Comparison of ENCODE assay signal across 8 mouse cellular contexts in genomic region chr12:100520077-100520793, GRCm38 (mm10). TPM values are rescaled to one million over a fixed set of nuclear protein-coding genes. Genes with fewer than 3 reads are reported as not detected.
A peak's percentile ranks its signal among the peaks of the same experiment; 100 is the strongest.
DNase-seq lines count a peak whose midpoint lies in the region; ATAC-seq and TF ChIP-seq lines count a peak whose summit lies in the region.

No protein-coding gene starts in this region.

- WGBS in hindbrain, postnatal 0 days: under 1% methylated on average over 53 of the region's 76 CpGs
- WGBS in limb, embryonic 13.5 days: under 1% methylated on average over 70 of the region's 76 CpGs
- under 1% methylated on average over 68 of the region's 76 CpGs for WGBS in midbrain, embryonic 13.5 days

- H3K4me2 ChIP-seq in hindbrain, postnatal 0 days (ENCODE audit: low read depth, low read length): peak overlapping the region; percentile 80
- H3K4me2 ChIP-seq in limb, embryonic 13.5 days (replicated peaks): peak overlapping the region; percentile 87
- H3K4me2 ChIP-seq in midbrain, embryonic 13.5 days (replicated peaks): peak overlapping the region; percentile 84

- peak; percentile 72 for DNase-seq in cerebellum, adult 9-11 months
- DNase-seq in gastrocnemius, postnatal 14 days: peak; percentile 68
- DNase-seq in hindbrain, postnatal 0 days (ENCODE audit: low spot score): peak; percentile 61
- peak; percentile 25 to 75 for DNase-seq in spleen, postnatal 4 days (ENCODE audit: low spot score in 2 of 2)

- intact Hi-C loops in gastrocnemius, postnatal 14 days (cut with DNase I; ENCODE audit: low total_unique reads): no loop called here

- peak overlapping the region; percentile 91 for H3K27ac ChIP-seq in hindbrain, postnatal 0 days
- H3K27ac ChIP-seq in limb, embryonic 13.5 days: peak overlapping the region; percentile 73; the same call in 1 of the 2 replicates
- H3K27ac ChIP-seq in midbrain, embryonic 13.5 days: peak overlapping the region; percentile 86

- no peaks in the 10 kb centered on the region for H3K36me3 ChIP-seq in erythroblast, embryonic 14.5 days (ENCODE audit: control insufficient read depth)
- no peaks in the 10 kb centered on the region for H3K36me3 ChIP-seq in hindbrain, postnatal 0 days (ENCODE audit: insufficient read depth, low read length)
- peaks cover 15% of the 10 kb centered on the region for H3K36me3 ChIP-seq in limb, embryonic 13.5 days
- peaks cover 2% of the 10 kb centered on the region; the same call in 1 of the 2 replicates for H3K36me3 ChIP-seq in midbrain, embryonic 13.5 days

- ATAC-seq in erythroblast, adult 5-6 weeks (replicated peaks; ENCODE audit: low FRiP score, poor library complexity, severe bottlenecking): no peak
- peak; percentile 65 for ATAC-seq in hindbrain, postnatal 0 days
- ATAC-seq in limb, embryonic 13.5 days (ENCODE audit: low FRiP score, low read depth): peak; percentile 60
- ATAC-seq in midbrain, embryonic 13.5 days: peak; percentile 74

- peaks cover 29% of the 10 kb centered on the region for H3K27me3 ChIP-seq in erythroblast, embryonic 14.5 days (ENCODE audit: control insufficient read depth)
- no peaks in the 10 kb centered on the region for H3K27me3 ChIP-seq in hindbrain, postnatal 0 days (ENCODE audit: insufficient read depth, low read length)
- no peaks in the 10 kb centered on the region for H3K27me3 ChIP-seq in limb, embryonic 13.5 days
- no peaks in the 10 kb centered on the region for H3K27me3 ChIP-seq in midbrain, embryonic 13.5 days

- peak overlapping the region; percentile 63 for H3K4me3 ChIP-seq in erythroblast, embryonic 14.5 days (replicated peaks)
- H3K4me3 ChIP-seq in hindbrain, postnatal 0 days (ENCODE audit: low read length): peak overlapping the region; percentile 89
- peak overlapping the region; percentile 79 for H3K4me3 ChIP-seq in limb, embryonic 13.5 days
- H3K4me3 ChIP-seq in midbrain, embryonic 13.5 days (replicated peaks): peak overlapping the region; percentile 89

- no peaks in the 10 kb centered on the region for H3K9me3 ChIP-seq in erythroblast, embryonic 14.5 days (ENCODE audit: control insufficient read depth, low read length)
- no peaks in the 10 kb centered on the region for H3K9me3 ChIP-seq in hindbrain, postnatal 0 days (ENCODE audit: low read length)
- H3K9me3 ChIP-seq in limb, embryonic 13.5 days: no peaks in the 10 kb centered on the region
- no peaks in the 10 kb centered on the region for H3K9me3 ChIP-seq in midbrain, embryonic 13.5 days

- H3K4me1 ChIP-seq in erythroblast, embryonic 14.5 days (ENCODE audit: control insufficient read depth): peaks cover 15% of the 10 kb centered on the region
- peaks cover 14% of the 10 kb centered on the region; the same call in 1 of the 2 replicates for H3K4me1 ChIP-seq in hindbrain, postnatal 0 days (ENCODE audit: insufficient read depth, low read length)
- peaks cover 27% of the 10 kb centered on the region for H3K4me1 ChIP-seq in limb, embryonic 13.5 days
- H3K4me1 ChIP-seq in midbrain, embryonic 13.5 days (replicated peaks): peaks cover 27% of the 10 kb centered on the region

- no peak for TF ChIP-seq CTCF in hindbrain, postnatal 0 days (IDR thresholded peaks at IDR 0.05; ENCODE audit: low read depth)

- H3K9ac ChIP-seq in hindbrain, postnatal 0 days (replicated peaks; ENCODE audit: low read length): peak overlapping the region; percentile 99
- H3K9ac ChIP-seq in limb, embryonic 13.5 days: peak overlapping the region; percentile 96
- peak overlapping the region; percentile 97 for H3K9ac ChIP-seq in midbrain, embryonic 13.5 days (replicated peaks)

RNA-seq across cellular contexts. Expression of gene Ttc7b, which starts 0.4 kb away (rescaled TPM):
- polyA plus RNA-seq in erythroblast, embryonic 14.5 days (2012): 0.09 and 0.13 TPM in 2 replicates
- total RNA-seq in erythroblast, adult 5-6 weeks (2015; ENCODE audit: low replicate concordance): 2.1 and 10.0 TPM in 2 replicates
- total RNA-seq in erythroblast, adult 5-6 weeks (2017; ENCODE audit: low replicate concordance): 6.5 and 7.0 TPM in 2 replicates
- 10 to 100 TPM; 81.8 to 94.3 TPM for total RNA-seq in gastrocnemius, postnatal 14 days (2021)
- total RNA-seq in hindbrain, postnatal 0 days (2014; rRNA removed): 45.6 and 51.2 TPM in 2 replicates
- 8.3 and 8.6 TPM in 2 replicates for polyA plus RNA-seq in hindbrain, postnatal 0 days (2015; fragmentation: Nextera tagmentation; extraction: Ambion mirVana)
- 4.4 and 4.8 TPM in 2 replicates for polyA plus RNA-seq in limb, embryonic 13.5 days (2015; fragmentation: Nextera tagmentation; extraction: Ambion mirVana)
- polyA plus RNA-seq in midbrain, embryonic 13.5 days (2015; fragmentation: Nextera tagmentation; extraction: Ambion mirVana): 5.0 and 6.3 TPM in 2 replicates
